Mouse (Mus musculus): ENCODE data around the gene Tbxa2r.

The Tbxa2r gene

DNA sequence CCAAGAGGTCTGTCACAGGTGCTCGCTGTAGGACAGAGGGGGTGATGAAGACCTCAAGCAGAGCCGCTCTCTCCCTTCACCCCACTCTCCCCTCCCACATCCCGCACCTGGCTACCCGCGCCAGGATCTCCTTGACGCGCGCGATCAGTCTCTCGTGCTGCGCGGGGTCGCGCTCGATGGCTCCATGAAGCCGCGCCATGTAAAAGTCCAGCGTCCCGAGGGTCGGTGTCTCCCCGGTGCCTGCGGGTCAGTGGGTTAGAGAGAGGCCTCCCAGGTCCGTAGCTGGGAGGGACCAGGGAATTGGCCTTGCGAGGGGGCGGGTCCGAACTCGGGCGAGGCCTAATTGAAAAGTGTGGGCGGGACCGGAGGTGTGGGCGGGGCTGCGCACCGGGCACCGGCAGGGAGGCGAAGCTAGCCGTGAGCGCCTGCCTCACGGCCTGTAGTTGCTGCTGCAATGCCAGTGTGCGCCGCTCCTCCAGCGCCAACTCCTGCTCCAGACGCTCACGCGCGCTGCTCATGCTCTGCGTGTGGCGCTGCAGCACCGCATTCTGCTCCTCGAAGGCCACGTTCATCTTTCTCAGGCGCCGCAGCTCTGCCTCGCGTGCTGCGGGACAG, 18.0 kb downstream of the Tbxa2r start:
- DNase-seq: peak; percentile 88

- DNase-seq: peak; percentile 74
These were observed 20.6 kb downstream of the Tbxa2r start for GRCm38 (mm10) chr10:81349146-81349545.

DNA sequence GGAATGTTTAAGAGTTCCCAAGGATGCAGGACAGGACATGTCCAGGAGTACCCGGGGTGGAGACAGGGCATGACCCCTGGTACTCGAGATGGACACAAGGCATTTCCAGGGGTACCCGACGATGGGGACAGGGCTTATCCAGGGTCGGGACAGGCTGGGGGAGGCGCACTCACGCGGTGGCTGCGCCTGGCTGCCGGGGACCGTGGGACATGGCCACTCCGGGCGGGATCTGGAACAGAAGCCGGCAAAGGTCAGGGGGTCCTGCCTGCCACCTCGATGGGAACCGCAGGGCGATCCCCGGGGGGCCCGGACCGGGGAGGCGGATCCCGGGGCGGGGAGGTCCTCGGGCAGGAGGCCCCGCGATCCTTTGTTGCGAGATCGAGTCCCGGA, 21.4 kb downstream of the Tbxa2r start:
- no peak for DNase-seq

DNA sequence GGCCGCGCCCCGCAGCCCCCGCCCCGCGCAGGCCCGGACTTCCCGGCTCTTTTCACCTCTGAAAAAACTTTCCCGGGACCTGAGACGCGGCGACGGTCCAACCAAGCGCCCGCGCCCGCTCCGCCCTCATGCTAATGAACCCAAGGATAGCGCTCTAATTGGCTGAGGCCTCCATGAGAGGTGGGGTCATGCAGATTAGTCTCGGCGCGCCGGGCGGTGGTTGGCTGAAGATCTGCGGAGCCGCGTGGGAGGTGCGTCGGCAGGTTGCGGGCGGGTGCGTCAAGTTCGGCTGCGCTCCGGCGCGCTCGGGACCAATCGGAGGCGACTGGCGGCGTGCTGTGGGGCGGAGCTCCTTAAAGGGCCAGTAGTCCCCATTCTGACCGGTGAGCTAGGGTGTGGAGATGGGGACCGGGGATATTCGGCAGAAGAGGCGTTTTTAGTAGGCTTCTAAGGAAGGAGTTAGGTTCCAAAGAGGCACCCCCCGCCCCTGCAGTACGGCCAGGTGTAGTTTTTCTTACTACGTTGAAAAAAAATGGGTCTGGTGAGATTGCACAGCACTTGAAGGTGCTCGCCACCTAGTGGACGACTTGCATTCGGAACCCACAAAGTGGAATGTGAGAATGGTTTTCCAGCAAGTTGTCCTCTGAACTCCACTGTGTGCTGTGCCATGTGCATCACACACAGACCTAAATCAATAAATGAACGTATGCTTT, 22.0 kb downstream of the Tbxa2r start, which contains the start of gene Hmg20b:
TSS of gene Hmg20b (minus strand) at position 130 of the 713 bp plus-strand sequence.
- DNase-seq: peak; percentile 100

DNA sequence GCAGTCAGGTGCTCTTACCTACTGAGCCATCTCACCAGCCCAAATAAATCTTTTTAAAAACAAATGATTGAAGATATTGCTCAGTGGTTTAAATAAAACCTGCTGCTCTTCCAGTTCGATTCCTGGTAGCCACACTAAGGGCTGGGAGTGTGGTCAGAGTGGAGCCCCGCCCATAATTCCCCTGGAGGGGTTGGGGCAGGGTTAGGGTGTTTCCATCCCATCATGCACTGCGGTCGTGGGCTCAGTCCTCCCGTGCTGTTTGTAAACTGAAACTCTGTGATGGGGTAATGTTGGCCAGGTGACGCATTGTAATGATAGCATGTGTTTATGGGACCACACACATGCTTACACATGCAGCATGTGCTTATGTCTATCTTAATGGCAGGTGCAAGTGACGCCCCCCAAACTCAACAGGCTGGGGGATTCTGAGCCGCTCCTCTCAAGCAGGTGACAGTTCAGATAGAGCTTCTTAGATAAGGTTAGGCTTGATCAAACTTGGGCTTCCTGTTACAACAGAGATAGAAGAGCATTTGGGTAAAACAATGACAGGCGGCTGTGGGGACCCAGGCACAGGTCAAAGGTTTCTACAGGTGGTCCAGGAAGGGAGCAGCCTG, 23.3 kb downstream of the Tbxa2r start:
- DNase-seq: no peak

DNA sequence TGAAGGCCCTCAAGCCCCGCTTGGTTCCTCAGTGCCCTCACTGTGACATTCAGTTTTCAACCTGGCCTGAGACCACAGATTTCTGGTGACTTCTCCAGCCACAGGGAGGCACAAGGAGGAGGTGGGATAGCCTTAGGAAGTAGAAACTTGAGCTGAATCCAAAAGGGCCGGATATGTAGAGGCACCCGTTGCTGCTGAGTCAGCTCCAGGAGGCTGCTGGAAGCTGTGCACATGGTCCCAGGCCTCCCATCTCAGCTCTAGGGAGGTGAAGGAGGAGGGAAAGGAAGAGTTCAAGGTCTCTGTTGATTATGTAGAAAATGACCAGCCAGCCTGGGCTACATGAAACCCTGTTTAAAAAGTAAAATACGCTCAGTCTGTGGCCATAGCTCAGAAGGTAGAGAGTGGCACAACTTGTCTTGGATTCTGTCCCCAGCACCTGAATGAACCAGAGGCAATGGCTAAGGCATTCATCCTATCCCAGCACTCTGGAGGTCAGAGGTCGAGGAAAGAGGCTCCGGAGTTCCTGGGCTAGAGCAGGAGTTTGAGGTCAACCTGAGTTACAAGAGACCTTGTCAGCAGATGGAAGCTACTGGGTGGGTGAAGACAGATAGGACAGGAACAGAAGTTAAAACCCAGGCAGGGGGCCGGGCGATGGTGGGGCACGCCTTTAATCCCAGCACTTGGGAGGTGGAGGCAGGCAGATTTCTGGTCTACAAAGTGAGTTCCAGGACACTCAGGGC, 26.4 kb downstream of the Tbxa2r start:
- no peak for DNase-seq

- DNase-seq: no peak
These were observed 27.0 kb downstream of the Tbxa2r start for GRCm38 (mm10) chr10:81355533-81355932.

DNA sequence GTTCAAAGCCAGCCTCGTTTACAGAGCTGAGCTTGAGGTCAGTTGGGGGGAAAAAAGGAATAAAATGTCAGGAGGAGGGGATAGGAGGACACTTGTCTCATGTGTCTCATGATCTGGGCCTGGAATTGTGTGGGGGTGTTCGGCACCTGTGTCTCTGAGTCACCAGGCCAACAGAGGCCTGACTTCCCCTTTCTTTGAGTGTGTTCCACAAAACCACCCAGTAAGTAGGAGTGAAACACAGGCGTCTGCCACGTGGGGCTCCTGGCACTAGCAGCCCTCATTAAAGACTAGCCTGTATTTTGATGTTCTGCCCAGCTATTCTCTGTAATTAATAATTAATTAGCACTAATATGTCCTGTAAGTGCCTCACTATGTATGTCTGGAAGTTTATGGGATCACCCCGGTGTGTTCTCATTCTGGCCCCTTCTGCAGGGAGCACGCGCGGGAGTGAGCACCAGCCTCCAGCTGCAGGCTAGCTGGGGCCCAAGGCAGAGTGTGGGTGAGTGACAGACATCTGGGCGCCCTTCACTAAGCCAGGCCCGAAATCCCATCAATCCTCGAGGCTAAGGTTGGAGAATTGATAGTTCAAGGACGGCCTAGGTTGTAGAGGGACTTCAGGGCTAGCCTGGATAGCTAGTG, 27.9 kb downstream of the Tbxa2r start:
- no peak for DNase-seq

- DNase-seq: peak; percentile 95
These were observed 28.7 kb downstream of the Tbxa2r start, which contains the start of gene Mfsd12 for GRCm38 (mm10) chr10:81356991-81357844. TSS of gene Mfsd12 (plus strand) at chr10:81357491.

DNA sequence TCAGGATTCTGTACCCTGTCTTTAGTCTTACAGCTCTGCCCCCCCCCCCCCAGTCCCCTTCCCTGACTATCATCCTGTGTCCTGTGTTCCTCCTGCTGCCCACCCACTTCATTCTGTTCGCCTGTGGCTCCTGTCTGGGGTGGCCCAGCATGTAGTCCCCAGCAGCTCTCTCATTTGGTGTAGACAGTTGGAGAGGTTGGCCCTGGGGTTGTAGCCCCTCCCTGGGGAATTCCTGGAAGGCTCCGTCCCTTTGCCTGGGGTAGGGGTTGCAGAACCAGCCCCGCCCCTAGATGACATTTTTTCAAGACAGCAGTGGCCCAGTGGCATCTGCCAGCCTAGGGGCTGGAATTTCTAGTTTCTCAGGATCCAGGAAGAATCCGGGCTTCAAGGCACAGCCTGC, 29.7 kb downstream of the Tbxa2r start:
- no peak for DNase-seq

DNA sequence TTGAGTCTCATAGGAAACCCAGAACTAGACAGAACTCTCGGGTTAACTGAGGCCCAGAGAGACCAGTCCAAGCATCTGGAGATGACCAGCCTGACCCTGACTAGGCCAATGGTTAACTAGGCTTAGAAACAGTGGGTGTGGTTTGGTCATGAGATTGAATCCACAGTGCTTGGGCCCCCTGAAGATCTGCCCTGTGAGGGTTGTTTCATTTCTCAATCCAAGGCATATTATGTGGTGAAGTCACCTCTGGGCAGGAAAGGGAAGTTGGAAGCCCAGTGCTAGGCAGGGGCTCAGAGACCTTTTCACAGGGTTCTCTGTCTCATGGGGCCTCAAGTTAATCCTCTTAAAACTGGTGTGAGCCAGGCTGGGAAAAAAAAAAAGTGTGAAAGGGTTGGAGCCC, 30.3 kb downstream of the Tbxa2r start:
- peak; percentile 66 for DNase-seq

DNA sequence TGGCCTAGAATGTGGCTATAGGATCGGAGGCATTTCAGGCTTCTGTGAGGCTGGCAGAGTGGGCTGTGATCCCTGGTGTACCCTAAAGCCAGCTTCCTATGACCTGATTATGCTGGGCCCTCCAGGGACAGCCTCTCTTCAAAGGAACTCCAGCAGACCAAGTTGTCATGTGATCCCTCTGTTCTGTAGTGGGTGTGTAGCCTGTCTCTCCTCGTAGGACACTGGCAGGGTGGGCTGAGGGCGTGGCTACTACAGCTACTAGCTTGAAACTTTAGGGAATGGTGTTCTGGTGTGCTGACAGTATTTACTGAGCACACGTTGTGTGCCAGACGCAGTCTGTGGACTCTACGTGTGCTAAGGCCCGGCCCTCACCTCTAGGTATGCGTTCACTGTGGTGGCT, 32.2 kb downstream of the Tbxa2r start:
- DNase-seq: no peak

- no peak for DNase-seq
These were observed 33.9 kb downstream of the Tbxa2r start for GRCm38 (mm10) chr10:81362336-81362949.

GRCm38 (mm10) chr10:81363436-81364346, 35.2 kb downstream of the Tbxa2r start:
- peak; percentile 70 for DNase-seq

DNA sequence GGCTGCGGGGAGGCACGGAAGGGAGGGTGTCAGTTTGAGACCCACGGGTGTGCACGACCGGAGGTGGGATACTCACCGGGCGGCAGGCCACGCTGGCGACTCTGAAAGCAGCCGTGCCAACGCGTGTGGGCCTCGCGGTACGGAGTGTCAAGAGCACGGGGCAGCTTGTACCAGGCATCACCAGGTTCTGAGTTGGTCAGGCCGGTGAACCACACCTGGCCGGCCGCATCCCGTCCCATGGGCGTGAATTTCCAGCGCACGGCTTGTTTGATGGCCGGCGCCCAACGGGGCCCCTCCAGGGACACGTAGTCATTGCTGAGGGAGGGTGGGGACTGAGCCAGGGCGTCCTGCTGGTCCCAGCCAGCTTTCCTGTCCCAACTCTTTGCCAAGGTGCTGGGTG, 36.1 kb downstream of the Tbxa2r start:
- DNase-seq: no peak

GRCm38 (mm10) chr10:81365073-81365472, 36.5 kb downstream of the Tbxa2r start:
- DNase-seq: no peak

DNA sequence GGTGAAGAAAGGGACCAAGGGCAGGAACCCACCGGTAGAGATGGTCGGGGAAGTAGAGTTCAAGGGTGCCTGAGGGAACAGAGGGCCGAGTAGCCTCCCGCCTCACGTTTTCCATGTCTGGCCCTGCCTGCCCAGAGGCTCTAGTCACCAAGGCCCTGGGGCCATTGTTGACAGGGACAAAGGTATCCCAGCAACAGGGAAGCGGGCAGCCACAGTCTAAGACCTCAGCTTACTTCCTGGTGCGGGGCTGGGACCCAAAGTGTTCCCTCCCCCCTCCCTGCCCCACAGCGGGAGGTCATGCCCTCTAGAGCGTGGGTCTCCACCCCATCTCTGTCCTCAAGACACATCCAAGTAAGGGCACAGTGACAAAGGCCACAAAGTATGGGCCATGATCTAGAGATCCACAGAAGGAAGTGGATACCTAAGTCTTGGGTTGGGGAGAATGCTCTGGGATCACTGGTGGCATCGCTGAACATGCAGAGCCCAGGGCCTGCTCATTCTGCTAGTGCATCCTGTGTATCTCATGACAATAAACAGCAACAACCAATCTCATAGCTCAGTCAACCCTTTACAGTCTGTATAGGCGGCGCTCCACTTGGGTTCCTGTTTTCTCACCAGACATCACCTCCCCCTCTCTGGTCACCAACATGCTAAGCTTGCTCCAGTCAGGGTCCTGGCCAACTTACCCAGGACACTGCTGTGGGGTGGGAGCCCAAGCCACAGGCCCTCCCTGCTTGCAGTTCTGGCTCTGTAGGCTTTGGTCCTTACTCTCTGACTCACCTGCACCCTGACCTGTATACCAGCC, 37.3 kb downstream of the Tbxa2r start, which contains the start of gene 4930404N11Rik:
TSS of gene 4930404N11Rik (minus strand) at position 145 of the 805 bp plus-strand sequence.
- DNase-seq: no peak

- no peak for DNase-seq
These were observed 38.1 kb downstream of the Tbxa2r start for GRCm38 (mm10) chr10:81366477-81367206.

- DNase-seq: no peak
These were observed 38.6 kb downstream of the Tbxa2r start for GRCm38 (mm10) chr10:81367207-81367495.
